Mouse (Mus musculus): ENCODE measurements at regions not wholly inside any gene's neighbourhood (a gene's known extent, or its start where the extent isn't known, plus 50 kb on each side); places are given as distances from the start of the nearest gene placed in this dataset.
A peak's percentile ranks its signal among the peaks of the same experiment; 100 is the strongest.
"Not testable (repeated sequence)": the region's sequence is repeated elsewhere in the genome, so short reads cannot be mapped to it uniquely, and the experiment has no call there.

GRCm38 (mm10) chr17:4871267-4871666 is 122.9 kb upstream of the Arid1b start:
- Histone ChIP-seq H3K4me3 (replicated peaks; ENCODE audit: extremely low read depth, low read depth, low read length) (no peak overlapping the region), H3K4me1 (ENCODE audit: control insufficient read depth, insufficient read depth, low read length) (peaks cover under 1% of the 10 kb centered on the region; the same call in 1 of the 2 replicates)
- WGBS, result 71% methylated on average over 2 of the region's 2 CpGs
- DNase-seq, result no peak
- TF ChIP-seq POLR2A (IDR thresholded peaks at IDR 0.05; ENCODE audit: borderline replicate concordance, extremely low read depth, low read depth, low read length) (no peak), CTCF (IDR thresholded peaks at IDR 0.05; ENCODE audit: insufficient read depth, low read length) (no peak)

GRCm38 (mm10) chr17:4874459-4874858 is 119.7 kb upstream of the Arid1b start:
- no peak overlapping the region for H3K4me3 ChIP-seq (replicated peaks; ENCODE audit: extremely low read depth, low read depth, low read length)
- TF ChIP-seq POLR2A (IDR thresholded peaks at IDR 0.05; ENCODE audit: borderline replicate concordance, extremely low read depth, low read depth, low read length) (no peak), CTCF (IDR thresholded peaks at IDR 0.05; ENCODE audit: insufficient read depth, low read length) (no peak)
- no peaks in the 10 kb centered on the region for H3K4me1 ChIP-seq (ENCODE audit: control insufficient read depth, insufficient read depth, low read length)
- peak; percentile 0 for DNase-seq
- WGBS, result 75% methylated on average over 2 of the region's 2 CpGs

GRCm38 (mm10) chr17:4875086-4876046 is 118.8 kb upstream of the Arid1b start:
- DNase-seq, result no peak
- H3K4me1 ChIP-seq (ENCODE audit: control insufficient read depth, insufficient read depth, low read length), result no peaks in the 10 kb centered on the region
- no peak overlapping the region for H3K4me3 ChIP-seq (replicated peaks; ENCODE audit: extremely low read depth, low read depth, low read length)
- no peak for TF ChIP-seq POLR2A (IDR thresholded peaks at IDR 0.05; ENCODE audit: borderline replicate concordance, extremely low read depth, low read depth, low read length)
- TF ChIP-seq CTCF (IDR thresholded peaks at IDR 0.05; ENCODE audit: insufficient read depth, low read length), result no peak
- 70% methylated on average over 10 of the region's 10 CpGs for WGBS

- 94% methylated on average over 4 of the region's 4 CpGs for WGBS
- H3K4me3 ChIP-seq (replicated peaks; ENCODE audit: extremely low read depth, low read depth, low read length), result no peak overlapping the region
- TF ChIP-seq POLR2A (IDR thresholded peaks at IDR 0.05; ENCODE audit: borderline replicate concordance, extremely low read depth, low read depth, low read length), result no peak
- no peak for TF ChIP-seq CTCF (IDR thresholded peaks at IDR 0.05; ENCODE audit: insufficient read depth, low read length)
- H3K4me1 ChIP-seq (ENCODE audit: control insufficient read depth, insufficient read depth, low read length), result no peaks in the 10 kb centered on the region
- DNase-seq, result no peak
Observed at GRCm38 (mm10) chr17:4876431-4876830, 117.7 kb upstream of the Arid1b start.

GRCm38 (mm10) chr17:4881473-4881872 is 112.7 kb upstream of the Arid1b start:
- Histone ChIP-seq H3K4me3 (replicated peaks; ENCODE audit: extremely low read depth, low read depth, low read length) (no peak overlapping the region), H3K4me1 (ENCODE audit: control insufficient read depth, insufficient read depth, low read length) (no peaks in the 10 kb centered on the region)
- whole genome bisulfite sequencing, result 66% methylated on average over 5 of the region's 5 CpGs
- no peak for TF ChIP-seq CTCF (IDR thresholded peaks at IDR 0.05; ENCODE audit: insufficient read depth, low read length)
- TF ChIP-seq POLR2A (IDR thresholded peaks at IDR 0.05; ENCODE audit: borderline replicate concordance, extremely low read depth, low read depth, low read length), result no peak
- no peak for DNase-seq

- DNase-seq, result no peak
- Histone ChIP-seq H3K4me1 (ENCODE audit: control insufficient read depth, insufficient read depth, low read length) (no peaks in the 10 kb centered on the region), H3K4me3 (replicated peaks; ENCODE audit: extremely low read depth, low read depth, low read length) (no peak overlapping the region)
- WGBS, result 83% methylated on average over 2 of the region's 2 CpGs
- no peak for TF ChIP-seq CTCF (IDR thresholded peaks at IDR 0.05; ENCODE audit: insufficient read depth, low read length)
- no peak for TF ChIP-seq POLR2A (IDR thresholded peaks at IDR 0.05; ENCODE audit: borderline replicate concordance, extremely low read depth, low read depth, low read length)
Observed at GRCm38 (mm10) chr17:4884083-4884482, 110.0 kb upstream of the Arid1b start.

- DNase-seq, result no peak
- H3K4me3 ChIP-seq (replicated peaks; ENCODE audit: extremely low read depth, low read depth, low read length), result no peak overlapping the region
- 81% methylated on average over 3 of the region's 3 CpGs for WGBS
- TF ChIP-seq CTCF (IDR thresholded peaks at IDR 0.05; ENCODE audit: insufficient read depth, low read length), result no peak
- TF ChIP-seq POLR2A (IDR thresholded peaks at IDR 0.05; ENCODE audit: borderline replicate concordance, extremely low read depth, low read depth, low read length), result no peak
- no peaks in the 10 kb centered on the region for H3K4me1 ChIP-seq (ENCODE audit: control insufficient read depth, insufficient read depth, low read length)
Observed at GRCm38 (mm10) chr17:4884761-4885160, 109.4 kb upstream of the Arid1b start.

GRCm38 (mm10) chr17:4887331-4887730 is 106.8 kb upstream of the Arid1b start:
- not testable (repeated sequence) for H3K4me1 ChIP-seq (ENCODE audit: control insufficient read depth, insufficient read depth, low read length); H3K4me3 ChIP-seq (replicated peaks; ENCODE audit: extremely low read depth, low read depth, low read length); DNase-seq
- WGBS, result 87% methylated on average over 12 of the region's 12 CpGs

GRCm38 (mm10) chr17:4889577-4889976 is 104.6 kb upstream of the Arid1b start:
- H3K4me3 ChIP-seq (replicated peaks; ENCODE audit: extremely low read depth, low read depth, low read length), result no peak overlapping the region
- TF ChIP-seq POLR2A (IDR thresholded peaks at IDR 0.05; ENCODE audit: borderline replicate concordance, extremely low read depth, low read depth, low read length) (no peak), CTCF (IDR thresholded peaks at IDR 0.05; ENCODE audit: insufficient read depth, low read length) (peak; percentile 35; the same call in 1 of the 2 replicates)
- WGBS, result 72% methylated on average over 2 of the region's 2 CpGs
- no peak for DNase-seq
- H3K4me1 ChIP-seq (ENCODE audit: control insufficient read depth, insufficient read depth, low read length), result no peaks in the 10 kb centered on the region

- no peaks in the 10 kb centered on the region for H3K4me1 ChIP-seq (ENCODE audit: control insufficient read depth, insufficient read depth, low read length)
- TF ChIP-seq CTCF (IDR thresholded peaks at IDR 0.05; ENCODE audit: insufficient read depth, low read length) (no peak), POLR2A (IDR thresholded peaks at IDR 0.05; ENCODE audit: borderline replicate concordance, extremely low read depth, low read depth, low read length) (no peak)
- no peak for DNase-seq
- no peak overlapping the region for H3K4me3 ChIP-seq (replicated peaks; ENCODE audit: extremely low read depth, low read depth, low read length)
- 93% methylated on average over 1 of the region's 1 CpGs for WGBS
Observed at GRCm38 (mm10) chr17:4890131-4890530, 104.0 kb upstream of the Arid1b start.
